ENCODE assay signal across 9 mouse cellular contexts in the genomic region with DNA sequence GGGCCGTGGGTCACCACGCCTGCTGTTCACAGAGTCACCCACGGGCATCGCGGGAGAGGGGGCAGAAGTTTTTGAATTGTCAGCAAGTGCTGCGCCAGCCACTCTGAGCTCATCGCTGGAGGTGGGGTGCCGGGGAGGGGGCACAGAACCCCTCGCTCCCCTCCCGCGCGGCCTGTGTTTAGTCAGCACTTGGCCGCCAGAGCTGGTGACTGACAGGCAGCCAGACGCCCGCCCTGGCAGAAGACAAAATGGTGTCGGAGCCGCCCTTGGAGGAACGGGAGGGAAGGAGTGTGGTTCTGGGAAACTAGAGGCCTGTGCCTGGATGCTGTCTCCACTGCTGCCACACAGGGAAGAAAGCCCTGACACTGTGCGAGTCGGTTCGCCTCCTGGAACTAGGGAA. TPM values are rescaled to one million over a fixed set of nuclear protein-coding genes. Genes with fewer than 3 reads are reported as not detected.
A peak's percentile ranks its signal among the peaks of the same experiment; 100 is the strongest.
DNase-seq lines count a peak whose midpoint lies in the region; ATAC-seq lines count a peak whose summit lies in the region.
"Had no signal": no experiment of that assay in that cellular context is flagged by ENCODE, and none has a peak within 500 bp of the region (broad histone marks: within the 10 kb centered on the region; RNA-seq: fewer than 3 reads in every experiment).

No protein-coding gene starts in this region.

- H3K36me3 ChIP-seq in midbrain, embryonic 10.5 days: peaks cover 17% of the 10 kb centered on the region
- peaks cover 4% of the 10 kb centered on the region; the same call in 1 of the 2 replicates for H3K36me3 ChIP-seq in midbrain, embryonic 11.5 days (ENCODE audit: control insufficient read depth, insufficient read depth, low read length)
- H3K36me3 ChIP-seq in embryonic facial prominence, embryonic 15.5 days: peaks cover 9% of the 10 kb centered on the region; the same call in 1 of the 2 replicates
- peaks cover 9% of the 10 kb centered on the region; the same call in 1 of the 2 replicates for H3K36me3 ChIP-seq in heart, embryonic 15.5 days
- peaks cover 21% of the 10 kb centered on the region for H3K36me3 ChIP-seq in kidney, embryonic 15.5 days
- H3K36me3 ChIP-seq in midbrain, embryonic 16.5 days (ENCODE audit: control insufficient read depth, insufficient read depth, low read length): peaks cover 4% of the 10 kb centered on the region; the same call in 1 of the 2 replicates

- 52% methylated on average over 21 of the region's 21 CpGs for WGBS in midbrain, embryonic 10.5 days
- WGBS in midbrain, embryonic 11.5 days: 49% methylated on average over 21 of the region's 21 CpGs
- WGBS in embryonic facial prominence, embryonic 15.5 days: 32% methylated on average over 21 of the region's 21 CpGs
- 28% methylated on average over 21 of the region's 21 CpGs for WGBS in heart, embryonic 15.5 days
- WGBS in kidney, embryonic 15.5 days: 38% methylated on average over 21 of the region's 21 CpGs
- 37% methylated on average over 21 of the region's 21 CpGs for WGBS in midbrain, embryonic 16.5 days

- H3K9me3 ChIP-seq in midbrain, embryonic 10.5 days (replicated peaks): no peaks in the 10 kb centered on the region
- H3K9me3 ChIP-seq in midbrain, embryonic 11.5 days (ENCODE audit: control insufficient read depth, low read length): no peaks in the 10 kb centered on the region
- no peaks in the 10 kb centered on the region for H3K9me3 ChIP-seq in embryonic facial prominence, embryonic 15.5 days (replicated peaks)
- H3K9me3 ChIP-seq in heart, embryonic 15.5 days (replicated peaks): no peaks in the 10 kb centered on the region
- H3K9me3 ChIP-seq in kidney, embryonic 15.5 days (replicated peaks): no peaks in the 10 kb centered on the region
- no peaks in the 10 kb centered on the region for H3K9me3 ChIP-seq in midbrain, embryonic 16.5 days (replicated peaks; ENCODE audit: control insufficient read depth, low read length, poor library complexity, severe bottlenecking)

- H3K9ac ChIP-seq in midbrain, embryonic 11.5 days (ENCODE audit: low read length): no peak overlapping the region
- no peak overlapping the region; the same call in 1 of the 2 replicates for H3K9ac ChIP-seq in embryonic facial prominence, embryonic 15.5 days
- H3K9ac ChIP-seq in heart, embryonic 15.5 days: peak overlapping the region; percentile 23; the same call in 1 of the 2 replicates
- H3K9ac ChIP-seq in kidney, embryonic 15.5 days: peak overlapping the region; percentile 26
- H3K9ac ChIP-seq in midbrain, embryonic 16.5 days (ENCODE audit: low read depth, low read length): peak overlapping the region; percentile 37

- H3K4me2 ChIP-seq in midbrain, embryonic 11.5 days: no peak overlapping the region
- H3K4me2 ChIP-seq in embryonic facial prominence, embryonic 15.5 days (replicated peaks): peak overlapping the region; percentile 38
- H3K4me2 ChIP-seq in heart, embryonic 15.5 days: peak overlapping the region; percentile 14; the same call in 1 of the 2 replicates
- peak overlapping the region; percentile 31 for H3K4me2 ChIP-seq in kidney, embryonic 15.5 days
- H3K4me2 ChIP-seq in midbrain, embryonic 16.5 days (ENCODE audit: low read length): no peak overlapping the region

- no peaks in the 10 kb centered on the region for H3K27me3 ChIP-seq in midbrain, embryonic 10.5 days (ENCODE audit: low read depth, poor library complexity, severe bottlenecking)
- H3K27me3 ChIP-seq in midbrain, embryonic 11.5 days (ENCODE audit: control insufficient read depth, insufficient read depth, low read length): no peaks in the 10 kb centered on the region
- no peaks in the 10 kb centered on the region for H3K27me3 ChIP-seq in embryonic facial prominence, embryonic 15.5 days
- no peaks in the 10 kb centered on the region for H3K27me3 ChIP-seq in heart, embryonic 15.5 days
- H3K27me3 ChIP-seq in kidney, embryonic 15.5 days: no peaks in the 10 kb centered on the region
- no peaks in the 10 kb centered on the region for H3K27me3 ChIP-seq in midbrain, embryonic 16.5 days (ENCODE audit: control insufficient read depth, insufficient read depth, low read depth, low read length)

- no peak overlapping the region for H3K4me3 ChIP-seq in midbrain, embryonic 10.5 days
- no peak overlapping the region for H3K4me3 ChIP-seq in midbrain, embryonic 11.5 days (ENCODE audit: low read depth, low read length)
- no peak overlapping the region for H3K4me3 ChIP-seq in embryonic facial prominence, embryonic 15.5 days (replicated peaks)
- H3K4me3 ChIP-seq in heart, embryonic 15.5 days: no peak overlapping the region
- H3K4me3 ChIP-seq in kidney, embryonic 15.5 days (replicated peaks): no peak overlapping the region
- no peak overlapping the region for H3K4me3 ChIP-seq in midbrain, embryonic 16.5 days (ENCODE audit: low read depth, low read length)

- no peak for ATAC-seq in midbrain, embryonic 11.5 days (ENCODE audit: low FRiP score)
- peak; percentile 37; the same call in 1 of the 2 replicates for ATAC-seq in embryonic facial prominence, embryonic 15.5 days (ENCODE audit: insufficient number of reproducible peaks, low FRiP score, low TSS enrichment, low read depth)
- no peak; the same call in 1 of the 2 replicates for ATAC-seq in heart, embryonic 15.5 days (replicated peaks; ENCODE audit: insufficient number of reproducible peaks, insufficient read depth, low FRiP score, low read depth)
- ATAC-seq in kidney, embryonic 15.5 days (replicated peaks; ENCODE audit: low FRiP score): no peak
- no peak for ATAC-seq in midbrain, embryonic 16.5 days
- ATAC-seq in megakaryocyte progenitor cell, adult 5-6 weeks (replicated peaks; ENCODE audit: poor library complexity): no peak

- H3K27ac ChIP-seq in midbrain, embryonic 10.5 days (replicated peaks): peak overlapping the region; percentile 75
- no peak overlapping the region for H3K27ac ChIP-seq in midbrain, embryonic 11.5 days (ENCODE audit: low read depth, low read length)
- H3K27ac ChIP-seq in embryonic facial prominence, embryonic 15.5 days (replicated peaks): peak overlapping the region; percentile 88
- peak overlapping the region; percentile 80 for H3K27ac ChIP-seq in heart, embryonic 15.5 days
- H3K27ac ChIP-seq in kidney, embryonic 15.5 days: peak overlapping the region; percentile 70
- peak overlapping the region; percentile 20; the same call in 1 of the 2 replicates for H3K27ac ChIP-seq in midbrain, embryonic 16.5 days (ENCODE audit: low read length)
- H3K27ac ChIP-seq: macrophage had no signal

- DNase-seq in midbrain, embryonic 10.5 days (ENCODE audit: low spot score): no peak
- no peak for DNase-seq in midbrain, embryonic 11.5 days (ENCODE audit: low spot score, missing footprints)
- no peak for DNase-seq in ovary, adult 18-20 months (ENCODE audit: low spot score)

- peaks cover 81% of the 10 kb centered on the region for H3K4me1 ChIP-seq in midbrain, embryonic 10.5 days
- H3K4me1 ChIP-seq in midbrain, embryonic 11.5 days (ENCODE audit: control insufficient read depth, insufficient read depth, low read length): peaks cover 47% of the 10 kb centered on the region
- peaks cover 71% of the 10 kb centered on the region for H3K4me1 ChIP-seq in embryonic facial prominence, embryonic 15.5 days
- peaks cover 73% of the 10 kb centered on the region for H3K4me1 ChIP-seq in heart, embryonic 15.5 days (replicated peaks)
- peaks cover 68% of the 10 kb centered on the region for H3K4me1 ChIP-seq in kidney, embryonic 15.5 days
- H3K4me1 ChIP-seq in midbrain, embryonic 16.5 days (ENCODE audit: control insufficient read depth, insufficient read depth, low read length): peaks cover 48% of the 10 kb centered on the region

RNA-seq across cellular contexts. Expression of a gene that starts 11.6 kb away (rescaled TPM):
- 0.99 and 1.7 TPM in 2 replicates for polyA plus RNA-seq in midbrain, embryonic 10.5 days (2016; fragmentation: Nextera tagmentation; extraction: Ambion mirVana)
- polyA plus RNA-seq in midbrain, embryonic 11.5 days (2014; fragmentation: Nextera tagmentation; extraction: Ambion mirVana): 0.23 and 0.47 TPM in 2 replicates
- polyA plus RNA-seq in embryonic facial prominence, embryonic 15.5 days (2015; fragmentation: Nextera tagmentation; extraction: Ambion mirVana): 8.8 and 9.3 TPM in 2 replicates
- polyA plus RNA-seq in heart, embryonic 15.5 days (2015; fragmentation: Nextera tagmentation; extraction: Ambion mirVana): 0.28 and 1.7 TPM in 2 replicates
- polyA plus RNA-seq in kidney, embryonic 15.5 days (2015; fragmentation: Nextera tagmentation; extraction: Ambion mirVana): 7.8 and 8.2 TPM in 2 replicates
- polyA plus RNA-seq in midbrain, embryonic 16.5 days (2015; fragmentation: Nextera tagmentation; extraction: Ambion mirVana): 3.8 and 4.1 TPM in 2 replicates
- not detected in 2 replicates for total RNA-seq in megakaryocyte progenitor cell, adult 5-6 weeks (2015)
- total RNA-seq in megakaryocyte progenitor cell, adult 5-6 weeks (2017): not detected in 2 replicates
- polyA plus RNA-seq: macrophage had no signal

RNA-seq across cellular contexts. Expression of a gene that starts 12.0 kb away (rescaled TPM):
- polyA plus RNA-seq in midbrain, embryonic 10.5 days (2016; fragmentation: Nextera tagmentation; extraction: Ambion mirVana): 0.17 and 0.35 TPM in 2 replicates
- polyA plus RNA-seq in midbrain, embryonic 11.5 days (2014; fragmentation: Nextera tagmentation; extraction: Ambion mirVana): 0.10 and 0.55 TPM in 2 replicates
- 0.07 and 0.24 TPM in 2 replicates for polyA plus RNA-seq in embryonic facial prominence, embryonic 15.5 days (2015; fragmentation: Nextera tagmentation; extraction: Ambion mirVana)
- polyA plus RNA-seq in heart, embryonic 15.5 days (2015; fragmentation: Nextera tagmentation; extraction: Ambion mirVana): 0.05 and 0.34 TPM in 2 replicates
- 0.09 and 0.12 TPM in 2 replicates for polyA plus RNA-seq in kidney, embryonic 15.5 days (2015; fragmentation: Nextera tagmentation; extraction: Ambion mirVana)
- 1.5 and 2.0 TPM in 2 replicates for polyA plus RNA-seq in midbrain, embryonic 16.5 days (2015; fragmentation: Nextera tagmentation; extraction: Ambion mirVana)
- not detected in 2 replicates for total RNA-seq in megakaryocyte progenitor cell, adult 5-6 weeks (2015)
- 0.08 TPM in 1 of 2 replicates, not detected in the other for total RNA-seq in megakaryocyte progenitor cell, adult 5-6 weeks (2017)
- polyA plus RNA-seq: macrophage had no signal

RNA-seq across cellular contexts. Expression of a gene that starts 40.3 kb away (rescaled TPM):
- polyA plus RNA-seq in midbrain, embryonic 10.5 days (2016; fragmentation: Nextera tagmentation; extraction: Ambion mirVana): 2.6 and 3.0 TPM in 2 replicates
- polyA plus RNA-seq in midbrain, embryonic 11.5 days (2014; fragmentation: Nextera tagmentation; extraction: Ambion mirVana): 1.3 and 2.0 TPM in 2 replicates
- 17.4 and 20.6 TPM in 2 replicates for polyA plus RNA-seq in embryonic facial prominence, embryonic 15.5 days (2015; fragmentation: Nextera tagmentation; extraction: Ambion mirVana)
- 2.9 and 3.4 TPM in 2 replicates for polyA plus RNA-seq in heart, embryonic 15.5 days (2015; fragmentation: Nextera tagmentation; extraction: Ambion mirVana)
- 4.0 and 4.3 TPM in 2 replicates for polyA plus RNA-seq in kidney, embryonic 15.5 days (2015; fragmentation: Nextera tagmentation; extraction: Ambion mirVana)
- 2.8 TPM in 2 replicates for polyA plus RNA-seq in midbrain, embryonic 16.5 days (2015; fragmentation: Nextera tagmentation; extraction: Ambion mirVana)
- total RNA-seq in megakaryocyte progenitor cell, adult 5-6 weeks (2015): 3.6 and 4.6 TPM in 2 replicates
- total RNA-seq in megakaryocyte progenitor cell, adult 5-6 weeks (2017): 0.87 and 6.1 TPM in 2 replicates

Comparison
In these comparisons a context has a peak if more than half of its experiments do, and no peak if none do; other contexts are left out.
1. H3K9ac ChIP-seq: peak in heart, embryonic 15.5 days (single experiment), kidney, embryonic 15.5 days (single experiment) and midbrain, embryonic 16.5 days (single experiment); none in midbrain, embryonic 11.5 days (single experiment) and embryonic facial prominence, embryonic 15.5 days (single experiment).
2. H3K4me2 ChIP-seq: peak in embryonic facial prominence, embryonic 15.5 days (single experiment), heart, embryonic 15.5 days (single experiment) and kidney, embryonic 15.5 days (single experiment); none in midbrain, embryonic 11.5 days (single experiment) and midbrain, embryonic 16.5 days (single experiment).